Mouse (Mus musculus): Measurements from ENCODE around the gene Lpgat1. TPM values are rescaled to one million over a fixed set of nuclear protein-coding genes. Genes with fewer than 3 reads are reported as not detected.

The Lpgat1 gene
- polyA plus RNA-seq, 1 experiment from 2014 or later, result 23.6 TPM

GRCm38 (mm10) chr1:191785108-191785507, 67.5 kb downstream of the Lpgat1 start:
- no peak overlapping the region for H3K9ac ChIP-seq
- no peak overlapping the region for H3K4me2 ChIP-seq (replicated peaks)
- no peak overlapping the region for H3K4me3 ChIP-seq (replicated peaks)
- ATAC-seq (ENCODE audit: insufficient number of reproducible peaks, low FRiP score, low TSS enrichment, low read depth), result peak; percentile 39; the same call in 1 of the 2 replicates
- WGBS, result 48% methylated on average over 11 of the region's 11 CpGs
- no peaks in the 10 kb centered on the region for H3K9me3 ChIP-seq (replicated peaks)
- no peaks in the 10 kb centered on the region for H3K27me3 ChIP-seq
- 0 out of 2 replicates have a peak, but pooled peaks cover 5% of the 10 kb centered on the region for H3K36me3 ChIP-seq
- no peak overlapping the region; the same call in 1 of the 2 replicates for H3K27ac ChIP-seq (replicated peaks)
- no peaks in the 10 kb centered on the region; the same call in 1 of the 2 replicates for H3K4me1 ChIP-seq

GRCm38 (mm10) chr1:191786255-191786654, 68.6 kb downstream of the Lpgat1 start:
- H3K4me1 ChIP-seq, result no peaks in the 10 kb centered on the region; the same call in 1 of the 2 replicates
- no peak overlapping the region for H3K4me3 ChIP-seq (replicated peaks)
- H3K4me2 ChIP-seq (replicated peaks), result no peak overlapping the region
- H3K27ac ChIP-seq (replicated peaks), result no peak overlapping the region
- no peak for ATAC-seq (ENCODE audit: insufficient number of reproducible peaks, low FRiP score, low TSS enrichment, low read depth)
- no peaks in the 10 kb centered on the region for H3K9me3 ChIP-seq (replicated peaks)
- 0 out of 2 replicates have a peak, but pooled peaks cover 2% of the 10 kb centered on the region for H3K36me3 ChIP-seq
- H3K27me3 ChIP-seq, result no peaks in the 10 kb centered on the region
- WGBS, result 62% methylated on average over 6 of the region's 6 CpGs
- no peak overlapping the region for H3K9ac ChIP-seq

- no peaks in the 10 kb centered on the region; the same call in 1 of the 2 replicates for H3K4me1 ChIP-seq
- no peak overlapping the region for H3K4me2 ChIP-seq (replicated peaks)
- H3K27me3 ChIP-seq, result no peaks in the 10 kb centered on the region
- H3K4me3 ChIP-seq (replicated peaks), result no peak overlapping the region
- no peak overlapping the region for H3K27ac ChIP-seq (replicated peaks)
- no peak overlapping the region for H3K9ac ChIP-seq
- ATAC-seq (ENCODE audit: insufficient number of reproducible peaks, low FRiP score, low TSS enrichment, low read depth), result no peak
- no peaks in the 10 kb centered on the region for H3K9me3 ChIP-seq (replicated peaks)
- H3K36me3 ChIP-seq, result no peaks in the 10 kb centered on the region
- WGBS, result 45% methylated on average over 3 of the region's 4 CpGs
Observed at GRCm38 (mm10) chr1:191787379-191787778, 69.7 kb downstream of the Lpgat1 start.

- WGBS, result 64% methylated on average over 8 of the region's 8 CpGs
Observed at GRCm38 (mm10) chr1:191792991-191793390, 75.4 kb downstream of the Lpgat1 start.

DNA sequence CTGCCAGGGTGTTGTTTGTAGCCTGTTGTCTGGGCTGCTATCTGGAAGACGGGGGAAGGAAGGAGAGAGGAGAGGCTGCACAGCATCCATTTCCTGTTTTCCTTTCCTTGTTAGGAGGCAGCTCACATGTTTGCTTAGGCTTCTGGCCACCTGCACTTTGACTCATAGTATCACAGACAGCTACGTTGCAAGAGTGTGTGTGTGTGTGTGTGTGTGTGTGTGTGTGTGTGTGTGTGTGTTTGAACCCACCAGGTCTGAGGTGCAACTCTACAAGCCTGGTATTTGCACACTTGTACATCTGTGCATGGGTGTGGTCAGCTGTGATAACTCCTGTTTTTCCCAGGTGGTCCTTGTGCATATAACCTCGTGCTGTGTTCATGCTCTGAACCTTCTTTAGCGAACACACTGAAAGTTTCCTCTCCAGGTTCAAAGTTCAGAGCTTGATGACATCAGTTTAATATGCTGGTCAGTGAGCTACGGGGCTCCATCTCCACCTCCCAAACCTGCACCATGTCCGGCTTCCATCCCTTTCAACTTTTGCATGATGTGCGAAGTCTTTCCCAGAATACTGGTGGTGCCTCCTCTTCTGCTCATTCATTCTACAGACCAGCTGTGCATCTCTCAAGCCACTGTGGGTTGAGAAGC, 76.4 kb downstream of the Lpgat1 start:
- no peaks in the 10 kb centered on the region for H3K36me3 ChIP-seq
- WGBS, result 81% methylated on average over 7 of the region's 7 CpGs
- H3K4me2 ChIP-seq (replicated peaks), result no peak overlapping the region
- no peak for ATAC-seq (ENCODE audit: insufficient number of reproducible peaks, low FRiP score, low TSS enrichment, low read depth)
- no peak overlapping the region for H3K9ac ChIP-seq
- H3K27ac ChIP-seq (replicated peaks), result no peak overlapping the region
- H3K9me3 ChIP-seq (replicated peaks), result no peaks in the 10 kb centered on the region
- H3K27me3 ChIP-seq, result no peaks in the 10 kb centered on the region
- no peaks in the 10 kb centered on the region for H3K4me1 ChIP-seq
- no peak overlapping the region for H3K4me3 ChIP-seq (replicated peaks)

More at GRCm38 (mm10) chr1:191792991-191793390, 75.4 kb downstream of the Lpgat1 start:
- H3K27ac ChIP-seq (replicated peaks), result no peak overlapping the region
- no peak overlapping the region for H3K4me2 ChIP-seq (replicated peaks)
- no peaks in the 10 kb centered on the region for H3K9me3 ChIP-seq (replicated peaks)
- no peaks in the 10 kb centered on the region for H3K27me3 ChIP-seq
- no peak for ATAC-seq (ENCODE audit: insufficient number of reproducible peaks, low FRiP score, low TSS enrichment, low read depth)
- H3K9ac ChIP-seq, result no peak overlapping the region
- no peaks in the 10 kb centered on the region for H3K36me3 ChIP-seq
- H3K4me1 ChIP-seq, result no peaks in the 10 kb centered on the region
- H3K4me3 ChIP-seq (replicated peaks), result no peak overlapping the region

- Histone ChIP-seq H3K9ac (no peak overlapping the region), H3K4me2 (replicated peaks) (no peak overlapping the region), H3K36me3 (no peaks in the 10 kb centered on the region), H3K9me3 (replicated peaks) (no peaks in the 10 kb centered on the region), H3K27me3 (no peaks in the 10 kb centered on the region), H3K27ac (replicated peaks) (no peak overlapping the region), H3K4me1 (no peaks in the 10 kb centered on the region), H3K4me3 (replicated peaks) (no peak overlapping the region)
- ATAC-seq (ENCODE audit: insufficient number of reproducible peaks, low FRiP score, low TSS enrichment, low read depth), result no peak
- WGBS, result 79% methylated on average over 4 of the region's 4 CpGs
Observed at GRCm38 (mm10) chr1:191796238-191796896, 78.7 kb downstream of the Lpgat1 start.

GRCm38 (mm10) chr1:191802093-191802819, 84.6 kb downstream of the Lpgat1 start:
- Histone ChIP-seq H3K9ac (no peak overlapping the region), H3K4me1 (peaks cover 10% of the 10 kb centered on the region), H3K4me2 (replicated peaks) (peak overlapping the region; percentile 19; the same call in 1 of the 2 replicates), H3K4me3 (replicated peaks) (no peak overlapping the region), H3K9me3 (replicated peaks) (no peaks in the 10 kb centered on the region), H3K27me3 (no peaks in the 10 kb centered on the region), H3K36me3 (no peaks in the 10 kb centered on the region), H3K27ac (replicated peaks) (peak overlapping the region; percentile 67)
- 0 out of 2 replicates have a peak, but pooled peaks have one; percentile 48 for ATAC-seq (ENCODE audit: insufficient number of reproducible peaks, low FRiP score, low TSS enrichment, low read depth)
- 57% methylated on average over 9 of the region's 9 CpGs for WGBS

- WGBS, result 51% methylated on average over 10 of the region's 10 CpGs
- Histone ChIP-seq H3K4me1 (peaks cover 10% of the 10 kb centered on the region), H3K4me2 (replicated peaks) (0 out of 2 replicates have a peak overlapping the region, but pooled peaks have one; percentile 19), H3K4me3 (replicated peaks) (no peak overlapping the region), H3K27ac (replicated peaks) (peak overlapping the region; percentile 67), H3K36me3 (no peaks in the 10 kb centered on the region), H3K27me3 (no peaks in the 10 kb centered on the region), H3K9ac (no peak overlapping the region), H3K9me3 (replicated peaks) (no peaks in the 10 kb centered on the region)
- peak; percentile 60 for ATAC-seq (ENCODE audit: insufficient number of reproducible peaks, low FRiP score, low TSS enrichment, low read depth)
Observed at GRCm38 (mm10) chr1:191802820-191803655, 85.4 kb downstream of the Lpgat1 start.

DNA sequence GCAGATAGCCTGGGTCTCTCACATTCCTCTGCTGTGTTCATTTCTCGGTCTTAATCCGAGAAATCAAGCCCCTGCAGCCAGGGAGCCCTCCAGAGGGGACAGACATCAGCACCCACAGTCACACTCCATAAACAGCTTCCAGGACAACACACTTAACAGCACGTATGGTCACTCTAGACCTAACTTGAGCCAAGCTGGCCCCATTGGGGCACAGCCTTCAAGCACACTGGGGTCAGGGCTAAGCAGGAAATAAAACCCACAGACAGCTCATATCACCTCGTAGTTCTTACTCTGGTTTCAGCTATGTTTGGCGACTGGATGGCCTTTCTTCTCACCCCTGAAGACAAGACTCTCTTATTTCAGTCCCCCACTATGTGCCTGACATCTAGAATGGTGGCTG, 87.1 kb downstream of the Lpgat1 start:
- peaks cover 10% of the 10 kb centered on the region for H3K4me1 ChIP-seq
- ATAC-seq (ENCODE audit: insufficient number of reproducible peaks, low FRiP score, low TSS enrichment, low read depth), result no peak
- H3K4me2 ChIP-seq (replicated peaks), result no peak overlapping the region
- WGBS, result 47% methylated on average over 5 of the region's 5 CpGs
- no peak overlapping the region for H3K4me3 ChIP-seq (replicated peaks)
- no peak overlapping the region for H3K9ac ChIP-seq
- H3K27ac ChIP-seq (replicated peaks), result no peak overlapping the region
- H3K27me3 ChIP-seq, result no peaks in the 10 kb centered on the region
- no peaks in the 10 kb centered on the region for H3K36me3 ChIP-seq
- no peaks in the 10 kb centered on the region for H3K9me3 ChIP-seq (replicated peaks)

GRCm38 (mm10) chr1:191805788-191806187, 88.2 kb downstream of the Lpgat1 start:
- ATAC-seq (ENCODE audit: insufficient number of reproducible peaks, low FRiP score, low TSS enrichment, low read depth), result no peak
- 83% methylated on average over 6 of the region's 6 CpGs for WGBS
- no peak overlapping the region for H3K4me2 ChIP-seq (replicated peaks)

More at GRCm38 (mm10) chr1:191805788-191806187, 88.2 kb downstream of the Lpgat1 start:
- Histone ChIP-seq H3K4me3 (replicated peaks) (no peak overlapping the region), H3K9ac (no peak overlapping the region), H3K27me3 (no peaks in the 10 kb centered on the region), H3K9me3 (replicated peaks) (no peaks in the 10 kb centered on the region), H3K27ac (replicated peaks) (no peak overlapping the region), H3K36me3 (no peaks in the 10 kb centered on the region), H3K4me1 (peaks cover 10% of the 10 kb centered on the region)
